Mouse (Mus musculus): ENCODE results near the gene Zzef1. TPM values are rescaled to one million over a fixed set of nuclear protein-coding genes. Genes with fewer than 3 reads are reported as not detected.

The Zzef1 gene
- polyA plus RNA-seq, 1 experiment from 2014 or later: 4.2 TPM

GRCm38 (mm10) chr11:72796773-72797338 lies 830 bp downstream of the Zzef1 start:
- Histone ChIP-seq H3K4me3 (ENCODE audit: low read depth, low read length) (peak overlapping the region; percentile 96), H3K9ac (ENCODE audit: low read depth, low read length) (peak overlapping the region; percentile 94), H3K9me3 (replicated peaks; ENCODE audit: control insufficient read depth, low read length) (no peaks in the 10 kb centered on the region), H3K27ac (ENCODE audit: low read length) (peak overlapping the region; percentile 90), H3K4me2 (ENCODE audit: low read depth, low read length) (peak overlapping the region; percentile 88), H3K27me3 (ENCODE audit: control insufficient read depth, insufficient read depth, low read depth, low read length) (no peaks in the 10 kb centered on the region), H3K4me1 (ENCODE audit: control insufficient read depth, low read depth, low read length) (peaks cover 13% of the 10 kb centered on the region), H3K36me3 (ENCODE audit: control insufficient read depth, insufficient read depth) (no peaks in the 10 kb centered on the region)
- ATAC-seq (ENCODE audit: low read depth): no peak
- 5% methylated on average over 10 of the region's 10 CpGs for WGBS (ENCODE audit: insufficient replicate concordance)

GRCm38 (mm10) chr11:72798112-72798511 lies 2.1 kb downstream of the Zzef1 start:
- Histone ChIP-seq H3K4me1 (ENCODE audit: control insufficient read depth, low read depth, low read length) (peaks cover 13% of the 10 kb centered on the region), H3K9ac (ENCODE audit: low read depth, low read length) (no peak overlapping the region), H3K4me2 (ENCODE audit: low read depth, low read length) (no peak overlapping the region), H3K27me3 (ENCODE audit: control insufficient read depth, insufficient read depth, low read depth, low read length) (no peaks in the 10 kb centered on the region), H3K36me3 (ENCODE audit: control insufficient read depth, insufficient read depth) (no peaks in the 10 kb centered on the region), H3K9me3 (replicated peaks; ENCODE audit: control insufficient read depth, low read length) (no peaks in the 10 kb centered on the region), H3K27ac (ENCODE audit: low read length) (no peak overlapping the region), H3K4me3 (ENCODE audit: low read depth, low read length) (no peak overlapping the region)
- ATAC-seq (ENCODE audit: low read depth): no peak

- Histone ChIP-seq H3K4me2 (ENCODE audit: low read depth, low read length) (no peak overlapping the region), H3K27me3 (ENCODE audit: control insufficient read depth, insufficient read depth, low read depth, low read length) (no peaks in the 10 kb centered on the region), H3K27ac (ENCODE audit: low read length) (no peak overlapping the region), H3K9ac (ENCODE audit: low read depth, low read length) (no peak overlapping the region), H3K9me3 (replicated peaks; ENCODE audit: control insufficient read depth, low read length) (no peaks in the 10 kb centered on the region), H3K4me3 (ENCODE audit: low read depth, low read length) (no peak overlapping the region), H3K36me3 (ENCODE audit: control insufficient read depth, insufficient read depth) (no peaks in the 10 kb centered on the region), H3K4me1 (ENCODE audit: control insufficient read depth, low read depth, low read length) (peaks cover 8% of the 10 kb centered on the region)
- ATAC-seq (ENCODE audit: low read depth): no peak
Observed at GRCm38 (mm10) chr11:72801182-72801581, 5.2 kb downstream of the Zzef1 start.

- ATAC-seq (ENCODE audit: low read depth): no peak
- no peak overlapping the region for H3K9ac ChIP-seq (ENCODE audit: low read depth, low read length)
- H3K4me2 ChIP-seq (ENCODE audit: low read depth, low read length): no peak overlapping the region
- WGBS (ENCODE audit: insufficient replicate concordance): 70% methylated on average over 3 of the region's 3 CpGs
- H3K36me3 ChIP-seq (ENCODE audit: control insufficient read depth, insufficient read depth): no peaks in the 10 kb centered on the region
- H3K4me1 ChIP-seq (ENCODE audit: control insufficient read depth, low read depth, low read length): peaks cover 3% of the 10 kb centered on the region
- H3K4me3 ChIP-seq (ENCODE audit: low read depth, low read length): no peak overlapping the region
- no peaks in the 10 kb centered on the region for H3K27me3 ChIP-seq (ENCODE audit: control insufficient read depth, insufficient read depth, low read depth, low read length)
- no peaks in the 10 kb centered on the region for H3K9me3 ChIP-seq (replicated peaks; ENCODE audit: control insufficient read depth, low read length)
- H3K27ac ChIP-seq (ENCODE audit: low read length): no peak overlapping the region
Observed at GRCm38 (mm10) chr11:72803038-72803437, 7.0 kb downstream of the Zzef1 start.

GRCm38 (mm10) chr11:72804586-72804985 lies 8.6 kb downstream of the Zzef1 start:
- no peak overlapping the region for H3K4me2 ChIP-seq (ENCODE audit: low read depth, low read length)
- H3K27ac ChIP-seq (ENCODE audit: low read length): no peak overlapping the region
- no peak overlapping the region for H3K9ac ChIP-seq (ENCODE audit: low read depth, low read length)
- H3K9me3 ChIP-seq (replicated peaks; ENCODE audit: control insufficient read depth, low read length): no peaks in the 10 kb centered on the region
- ATAC-seq (ENCODE audit: low read depth): no peak
- no peak overlapping the region for H3K4me3 ChIP-seq (ENCODE audit: low read depth, low read length)
- H3K27me3 ChIP-seq (ENCODE audit: control insufficient read depth, insufficient read depth, low read depth, low read length): no peaks in the 10 kb centered on the region
- H3K4me1 ChIP-seq (ENCODE audit: control insufficient read depth, low read depth, low read length): peaks cover 3% of the 10 kb centered on the region
- no peaks in the 10 kb centered on the region for H3K36me3 ChIP-seq (ENCODE audit: control insufficient read depth, insufficient read depth)

- no peak for ATAC-seq (ENCODE audit: low read depth)
- Histone ChIP-seq H3K27ac (ENCODE audit: low read length) (no peak overlapping the region), H3K27me3 (ENCODE audit: control insufficient read depth, insufficient read depth, low read depth, low read length) (no peaks in the 10 kb centered on the region), H3K9ac (ENCODE audit: low read depth, low read length) (no peak overlapping the region), H3K4me3 (ENCODE audit: low read depth, low read length) (no peak overlapping the region), H3K36me3 (ENCODE audit: control insufficient read depth, insufficient read depth) (no peaks in the 10 kb centered on the region), H3K4me2 (ENCODE audit: low read depth, low read length) (no peak overlapping the region), H3K4me1 (ENCODE audit: control insufficient read depth, low read depth, low read length) (peaks cover 3% of the 10 kb centered on the region), H3K9me3 (replicated peaks; ENCODE audit: control insufficient read depth, low read length) (no peaks in the 10 kb centered on the region)
- WGBS (ENCODE audit: insufficient replicate concordance): 61% methylated on average over 3 of the region's 3 CpGs
Observed at GRCm38 (mm10) chr11:72805232-72805631, 9.2 kb downstream of the Zzef1 start.

- no peak overlapping the region for H3K4me2 ChIP-seq (ENCODE audit: low read depth, low read length)
- no peak for ATAC-seq (ENCODE audit: low read depth)
- no peaks in the 10 kb centered on the region for H3K4me1 ChIP-seq (ENCODE audit: control insufficient read depth, low read depth, low read length)
- no peaks in the 10 kb centered on the region for H3K27me3 ChIP-seq (ENCODE audit: control insufficient read depth, insufficient read depth, low read depth, low read length)
- H3K9ac ChIP-seq (ENCODE audit: low read depth, low read length): no peak overlapping the region
- WGBS (ENCODE audit: insufficient replicate concordance): 64% methylated on average over 2 of the region's 2 CpGs
- no peak overlapping the region for H3K4me3 ChIP-seq (ENCODE audit: low read depth, low read length)
- no peaks in the 10 kb centered on the region for H3K9me3 ChIP-seq (replicated peaks; ENCODE audit: control insufficient read depth, low read length)
- no peaks in the 10 kb centered on the region for H3K36me3 ChIP-seq (ENCODE audit: control insufficient read depth, insufficient read depth)
- H3K27ac ChIP-seq (ENCODE audit: low read length): no peak overlapping the region
Observed at GRCm38 (mm10) chr11:72806556-72806955, 10.5 kb downstream of the Zzef1 start.

GRCm38 (mm10) chr11:72807992-72808391 lies 12.0 kb downstream of the Zzef1 start:
- no peak overlapping the region for H3K9ac ChIP-seq (ENCODE audit: low read depth, low read length)
- no peaks in the 10 kb centered on the region for H3K36me3 ChIP-seq (ENCODE audit: control insufficient read depth, insufficient read depth)
- no peak overlapping the region for H3K27ac ChIP-seq (ENCODE audit: low read length)
- H3K27me3 ChIP-seq (ENCODE audit: control insufficient read depth, insufficient read depth, low read depth, low read length): no peaks in the 10 kb centered on the region
- no peak for ATAC-seq (ENCODE audit: low read depth)
- no peaks in the 10 kb centered on the region for H3K4me1 ChIP-seq (ENCODE audit: control insufficient read depth, low read depth, low read length)
- WGBS (ENCODE audit: insufficient replicate concordance): 77% methylated on average over 4 of the region's 4 CpGs
- no peak overlapping the region for H3K4me3 ChIP-seq (ENCODE audit: low read depth, low read length)
- H3K9me3 ChIP-seq (replicated peaks; ENCODE audit: control insufficient read depth, low read length): no peaks in the 10 kb centered on the region
- no peak overlapping the region for H3K4me2 ChIP-seq (ENCODE audit: low read depth, low read length)

GRCm38 (mm10) chr11:72813687-72814086 lies 17.7 kb downstream of the Zzef1 start:
- Histone ChIP-seq H3K36me3 (ENCODE audit: control insufficient read depth, insufficient read depth) (no peaks in the 10 kb centered on the region), H3K27me3 (ENCODE audit: control insufficient read depth, insufficient read depth, low read depth, low read length) (no peaks in the 10 kb centered on the region), H3K9me3 (replicated peaks; ENCODE audit: control insufficient read depth, low read length) (no peaks in the 10 kb centered on the region), H3K9ac (ENCODE audit: low read depth, low read length) (no peak overlapping the region), H3K27ac (ENCODE audit: low read length) (no peak overlapping the region), H3K4me3 (ENCODE audit: low read depth, low read length) (no peak overlapping the region), H3K4me2 (ENCODE audit: low read depth, low read length) (no peak overlapping the region), H3K4me1 (ENCODE audit: control insufficient read depth, low read depth, low read length) (no peaks in the 10 kb centered on the region)
- ATAC-seq (ENCODE audit: low read depth): no peak
- WGBS (ENCODE audit: insufficient replicate concordance): 77% methylated on average over 5 of the region's 5 CpGs

Data from liver, embryonic 16.5 days (tissue).